8 mouse cellular contexts compared by ENCODE assay signal in the genomic region with DNA sequence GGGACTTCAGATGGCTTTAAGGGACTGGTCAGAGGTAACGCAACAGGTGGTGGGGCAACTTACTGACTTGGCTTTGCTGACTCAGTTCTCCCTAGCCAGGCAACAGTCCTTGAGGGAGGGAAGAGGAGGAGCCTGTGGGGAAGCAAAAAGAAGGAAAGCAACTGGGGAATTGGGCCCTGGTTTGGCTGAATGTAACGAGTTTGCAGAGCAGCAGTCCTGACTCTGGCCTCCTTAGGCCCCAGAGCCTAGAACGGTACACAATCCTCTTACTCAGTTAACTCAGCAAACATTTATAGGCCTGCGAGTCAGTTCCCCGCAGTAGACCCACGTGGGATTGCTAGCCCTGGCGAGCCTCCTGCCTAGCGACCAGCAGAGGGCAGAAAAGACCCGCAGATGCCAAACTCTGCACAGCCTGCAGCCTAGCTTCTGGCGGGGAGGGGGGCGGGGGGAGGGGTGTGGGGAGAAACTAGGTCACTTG. TPM values are rescaled to one million over a fixed set of nuclear protein-coding genes. Genes with fewer than 3 reads are reported as not detected.
DNase-seq lines count a peak whose midpoint lies in the region; ATAC-seq lines count a peak whose summit lies in the region.

No protein-coding gene starts in this region.

- H3K4me2 ChIP-seq in hindbrain, embryonic 12.5 days (replicated peaks) = 0 out of 2 replicates have a peak overlapping the region, but pooled peaks have one; percentile 22

- peak; percentile 63 for DNase-seq in MEL-GATA-1-ER (ENCODE audit: extremely low read depth, low read depth)
- DNase-seq in cerebellum, adult 9-10 months = peak; percentile 86
- DNase-seq in frontal cortex, postnatal 10 days (ENCODE audit: low spot score in 2 of 2) = peak; percentile 67 to 83
- DNase-seq in layer of hippocampus, postnatal 25 days (ENCODE audit: extremely low spot score in 1 of 2, low spot score in 1 of 2) = peak; percentile 62 to 83
- DNase-seq in lung, postnatal 14 days = peak; percentile 83
- peak; percentile 63 for DNase-seq in retina, adult 2 months (ENCODE audit: low read depth, low spot score)
- DNase-seq in thymus, postnatal 4 days = peak; percentile 82

- peak; percentile 88 for ATAC-seq in hindbrain, embryonic 12.5 days (ENCODE audit: low FRiP score)

- no peaks in the 10 kb centered on the region for H3K9me3 ChIP-seq in hindbrain, embryonic 12.5 days (replicated peaks)

- H3K27me3 ChIP-seq in hindbrain, embryonic 12.5 days = peaks cover 7% of the 10 kb centered on the region; the same call in 1 of the 2 replicates

- H3K9ac ChIP-seq in hindbrain, embryonic 12.5 days = no peak overlapping the region

- 1% methylated on average over 10 of the region's 11 CpGs for WGBS in hindbrain, embryonic 12.5 days

- H3K4me1 ChIP-seq in hindbrain, embryonic 12.5 days = peaks cover 11% of the 10 kb centered on the region; the same call in 1 of the 2 replicates

- H3K27ac ChIP-seq in hindbrain, embryonic 12.5 days = no peak overlapping the region

- no peak overlapping the region for H3K4me3 ChIP-seq in hindbrain, embryonic 12.5 days

- H3K36me3 ChIP-seq in hindbrain, embryonic 12.5 days = no peaks in the 10 kb centered on the region

RNA-seq across cellular contexts. Expression of a gene that starts 23.5 kb away (rescaled TPM):
- 14.2 and 15.3 TPM in 2 replicates for polyA plus RNA-seq in hindbrain, embryonic 12.5 days (2016; fragmentation: Nextera tagmentation; extraction: Ambion mirVana)
- total RNA-seq in layer of hippocampus, postnatal 25 days (2021) = 10 to 100 TPM; 24.9 to 27.6 TPM
